In the genomic region with DNA sequence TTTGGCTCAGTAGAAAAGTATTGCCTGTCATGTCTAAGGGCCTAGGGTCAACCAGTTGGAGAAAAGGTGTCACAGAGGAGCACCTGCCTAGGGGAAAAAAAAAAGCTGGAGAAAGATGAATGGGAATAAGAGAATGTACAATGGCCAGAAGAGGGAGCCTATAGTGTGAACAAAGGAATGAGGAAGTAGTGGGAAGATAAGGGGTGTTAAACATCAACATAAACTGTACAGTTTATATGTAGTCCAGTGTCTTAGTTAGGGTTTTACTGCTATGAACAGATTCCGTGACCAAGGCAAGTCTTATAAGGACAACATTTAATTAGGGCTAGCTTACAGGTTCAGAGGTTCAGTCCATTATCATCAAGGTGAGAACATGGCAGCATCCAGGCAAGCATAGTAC, we compare ENCODE assay signal across 13 mouse cellular contexts. TPM values are rescaled to one million over a fixed set of nuclear protein-coding genes. Genes with fewer than 3 reads are reported as not detected.
DNase-seq lines count a peak whose midpoint lies in the region; ATAC-seq and TF ChIP-seq lines count a peak whose summit lies in the region.
"Had no signal": no experiment of that assay in that cellular context is flagged by ENCODE, and none has a peak within 500 bp of the region (broad histone marks: within the 10 kb centered on the region; RNA-seq: fewer than 3 reads in every experiment).

No protein-coding gene starts in this region.

- no peaks in the 10 kb centered on the region for H3K9me3 ChIP-seq in intestine, postnatal 0 days (ENCODE audit: control insufficient read depth)
- no peaks in the 10 kb centered on the region for H3K9me3 ChIP-seq in intestine, embryonic 15.5 days
- no peaks in the 10 kb centered on the region for H3K9me3 ChIP-seq in midbrain, embryonic 11.5 days (ENCODE audit: control insufficient read depth, low read length)
- H3K9me3 ChIP-seq in midbrain, embryonic 15.5 days: no peaks in the 10 kb centered on the region
- H3K9me3 ChIP-seq: embryonic facial prominence, embryonic 12.5 days; heart, embryonic 12.5 days; hindbrain, embryonic 10.5 days; hindbrain, embryonic 15.5 days had no signal

- 0 out of 2 replicates have a peak, but pooled peaks cover 3% of the 10 kb centered on the region for H3K4me1 ChIP-seq in intestine, postnatal 0 days (replicated peaks; ENCODE audit: control insufficient read depth, insufficient read depth, low read length)
- H3K4me1 ChIP-seq in intestine, embryonic 15.5 days (replicated peaks): peaks cover 9% of the 10 kb centered on the region
- H3K4me1 ChIP-seq in midbrain, embryonic 11.5 days (ENCODE audit: control insufficient read depth, insufficient read depth, low read length): peaks cover 4% of the 10 kb centered on the region
- peaks cover 25% of the 10 kb centered on the region for H3K4me1 ChIP-seq in midbrain, embryonic 15.5 days

- 52% methylated on average over 1 of the region's 1 CpGs for WGBS in intestine, postnatal 0 days
- 88% methylated on average over 1 of the region's 1 CpGs for WGBS in intestine, embryonic 15.5 days
- 80% methylated on average over 1 of the region's 1 CpGs for WGBS in midbrain, embryonic 11.5 days
- WGBS in midbrain, embryonic 15.5 days: 93% methylated on average over 1 of the region's 1 CpGs

- no peaks in the 10 kb centered on the region for H3K27me3 ChIP-seq in intestine, postnatal 0 days (replicated peaks; ENCODE audit: control insufficient read depth, insufficient read depth, low read length)
- H3K27me3 ChIP-seq in intestine, embryonic 15.5 days (replicated peaks): no peaks in the 10 kb centered on the region
- H3K27me3 ChIP-seq in midbrain, embryonic 11.5 days (ENCODE audit: control insufficient read depth, insufficient read depth, low read length): peaks cover 5% of the 10 kb centered on the region; the same call in 1 of the 2 replicates
- H3K27me3 ChIP-seq in midbrain, embryonic 15.5 days (replicated peaks): no peaks in the 10 kb centered on the region
- H3K27me3 ChIP-seq: hindbrain, embryonic 15.5 days had no signal

- no peak overlapping the region for H3K4me2 ChIP-seq in intestine, postnatal 0 days (replicated peaks; ENCODE audit: low read depth)
- no peak overlapping the region for H3K4me2 ChIP-seq in intestine, embryonic 15.5 days (replicated peaks)
- no peak overlapping the region for H3K4me2 ChIP-seq in midbrain, embryonic 11.5 days
- H3K4me2 ChIP-seq in midbrain, embryonic 15.5 days: no peak overlapping the region
- H3K4me2 ChIP-seq: embryonic facial prominence, embryonic 12.5 days; heart, embryonic 12.5 days; hindbrain, embryonic 15.5 days had no signal

- H3K36me3 ChIP-seq in intestine, postnatal 0 days (ENCODE audit: control insufficient read depth, insufficient read depth): no peaks in the 10 kb centered on the region
- H3K36me3 ChIP-seq in intestine, embryonic 15.5 days: no peaks in the 10 kb centered on the region
- H3K36me3 ChIP-seq in midbrain, embryonic 11.5 days (ENCODE audit: control insufficient read depth, insufficient read depth, low read length): no peaks in the 10 kb centered on the region
- no peaks in the 10 kb centered on the region for H3K36me3 ChIP-seq in midbrain, embryonic 15.5 days (replicated peaks)
- H3K36me3 ChIP-seq: embryonic facial prominence, embryonic 12.5 days; heart, embryonic 12.5 days; hindbrain, embryonic 10.5 days; hindbrain, embryonic 15.5 days had no signal

- H3K27ac ChIP-seq in intestine, postnatal 0 days (ENCODE audit: low read depth, low read length): no peak overlapping the region
- no peak overlapping the region for H3K27ac ChIP-seq in intestine, embryonic 15.5 days
- no peak overlapping the region for H3K27ac ChIP-seq in midbrain, embryonic 11.5 days (ENCODE audit: low read depth, low read length)
- H3K27ac ChIP-seq in midbrain, embryonic 15.5 days: no peak overlapping the region
- H3K27ac ChIP-seq: embryonic facial prominence, embryonic 12.5 days; hindbrain, embryonic 10.5 days; hindbrain, embryonic 15.5 days had no signal

- no peak for ATAC-seq in intestine, postnatal 0 days
- ATAC-seq in intestine, embryonic 15.5 days: no peak
- ATAC-seq in midbrain, embryonic 11.5 days (ENCODE audit: low FRiP score): no peak
- ATAC-seq in midbrain, embryonic 15.5 days (replicated peaks): no peak
- ATAC-seq: forebrain, embryonic 16.5 days had no signal

- DNase-seq in midbrain, embryonic 11.5 days (ENCODE audit: low spot score, missing footprints): peak; percentile 71
- DNase-seq in MEL-GATA-1-ER (ENCODE audit: extremely low read depth, low read depth): peak; percentile 68
- no peak for DNase-seq in spleen, postnatal 36 days (ENCODE audit: low spot score in 2 of 2)
- DNase-seq in adrenal gland, postnatal 10 days: no peak
- DNase-seq: gastrocnemius, postnatal 14 days had no signal

- no peak overlapping the region for H3K9ac ChIP-seq in intestine, postnatal 0 days (ENCODE audit: low read depth, low read length)
- no peak overlapping the region for H3K9ac ChIP-seq in intestine, embryonic 15.5 days
- H3K9ac ChIP-seq in midbrain, embryonic 11.5 days (ENCODE audit: low read length): no peak overlapping the region
- H3K9ac ChIP-seq in midbrain, embryonic 15.5 days: no peak overlapping the region
- H3K9ac ChIP-seq: embryonic facial prominence, embryonic 12.5 days; heart, embryonic 12.5 days; hindbrain, embryonic 15.5 days had no signal

- no peak overlapping the region for H3K4me3 ChIP-seq in intestine, postnatal 0 days (ENCODE audit: low read depth, low read length)
- H3K4me3 ChIP-seq in intestine, embryonic 15.5 days (replicated peaks): no peak overlapping the region
- no peak overlapping the region for H3K4me3 ChIP-seq in midbrain, embryonic 11.5 days (ENCODE audit: low read depth, low read length)
- H3K4me3 ChIP-seq in midbrain, embryonic 15.5 days: no peak overlapping the region
- H3K4me3 ChIP-seq: embryonic facial prominence, embryonic 12.5 days; heart, embryonic 12.5 days; hindbrain, embryonic 10.5 days; hindbrain, embryonic 15.5 days had no signal

- TF ChIP-seq CTCF in intestine, postnatal 0 days (IDR thresholded peaks at IDR 0.05; ENCODE audit: low read depth): peak; percentile 62

RNA-seq across cellular contexts. Expression of a gene that starts 2.8 kb away (rescaled TPM):
- 42.1 and 48.3 TPM in 2 replicates for polyA plus RNA-seq in intestine, postnatal 0 days (2015; fragmentation: Nextera tagmentation; extraction: Ambion mirVana)
- polyA plus RNA-seq in intestine, embryonic 15.5 days (2015; fragmentation: Nextera tagmentation; extraction: Ambion mirVana): 61.7 and 71.9 TPM in 2 replicates
- 2.3 and 2.9 TPM in 2 replicates for polyA plus RNA-seq in midbrain, embryonic 11.5 days (2014; fragmentation: Nextera tagmentation; extraction: Ambion mirVana)
- 11.6 and 13.7 TPM in 2 replicates for polyA plus RNA-seq in midbrain, embryonic 15.5 days (2015; fragmentation: Nextera tagmentation; extraction: Ambion mirVana)
- total RNA-seq in adrenal gland, postnatal 10 days (2021): 1 to 10 TPM; 3.1 to 4.6 TPM

RNA-seq across cellular contexts. Expression of a gene that starts 48.3 kb away (rescaled TPM):
- polyA plus RNA-seq in intestine, postnatal 0 days (2015; fragmentation: Nextera tagmentation; extraction: Ambion mirVana): 4.8 and 5.8 TPM in 2 replicates
- 11.6 and 12.2 TPM in 2 replicates for polyA plus RNA-seq in intestine, embryonic 15.5 days (2015; fragmentation: Nextera tagmentation; extraction: Ambion mirVana)
- polyA plus RNA-seq in midbrain, embryonic 11.5 days (2014; fragmentation: Nextera tagmentation; extraction: Ambion mirVana): 24.1 and 24.2 TPM in 2 replicates
- 25.9 and 27.5 TPM in 2 replicates for polyA plus RNA-seq in midbrain, embryonic 15.5 days (2015; fragmentation: Nextera tagmentation; extraction: Ambion mirVana)
- total RNA-seq in adrenal gland, postnatal 10 days (2021): 10 to 100 TPM; 24.8 to 41.9 TPM

Comparison
In these comparisons a context has a peak if more than half of its experiments do, and no peak if none do; other contexts are left out.
1. DNase-seq: peak in midbrain, embryonic 11.5 days (single experiment) and MEL-GATA-1-ER (single experiment); none in spleen, postnatal 36 days (0 of 2) and adrenal gland, postnatal 10 days (single experiment).